Mouse (Mus musculus): ENCODE data around the gene Atcay.

DNA sequence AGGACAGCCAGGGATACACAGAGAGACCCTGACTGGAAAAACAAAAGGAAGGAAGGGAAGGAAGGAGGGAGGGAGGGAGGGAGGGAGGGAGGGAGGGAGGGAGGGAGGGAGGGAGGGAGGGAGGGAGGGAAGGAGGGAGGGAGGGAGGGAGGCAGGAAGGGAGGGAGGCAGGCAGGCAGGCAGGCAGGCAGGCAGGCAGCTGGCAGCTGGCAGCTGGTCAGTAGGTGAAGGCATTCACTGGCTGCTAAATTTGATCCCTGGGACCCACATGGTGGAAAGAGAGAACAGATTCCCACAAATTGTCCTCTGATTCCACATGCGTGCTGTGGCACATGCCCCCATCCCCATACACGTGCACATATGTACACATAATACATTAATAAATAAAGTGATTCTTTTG is 8.0 kb upstream of the Atcay start:
- TF ChIP-seq CTCF (IDR thresholded peaks at IDR 0.05; ENCODE audit: low read depth, low read length), result no peak
- no peak for TF ChIP-seq POLR2A (IDR thresholded peaks at IDR 0.05; ENCODE audit: extremely low read depth, insufficient read depth, low read length)

Data from liver, adult 2 months (tissue).